Mouse (Mus musculus) gastrocnemius, adult 8-10 months (tissue): ENCODE results near the gene Olfr288. TPM values are rescaled to one million over a fixed set of nuclear protein-coding genes. Genes with fewer than 3 reads are reported as not detected.
A peak's percentile ranks its signal among the peaks of the same experiment; 100 is the strongest.

Experiments used
- DNase-seq, 2 experiments: peaks; one replicate each; pipeline ENCODE4 v3.0.0; 2022; ENCODE audit warnings: low spot score in 2 of 2
- total RNA-seq, 4 experiments: library from RNA; stranded (reverse); gene quantifications; 2 replicates each; pipeline ENCODE4 v1.2.4; 2022

The Olfr288 gene
- total RNA-seq, 4 experiments from 2014 or later, result not detected

DNA sequence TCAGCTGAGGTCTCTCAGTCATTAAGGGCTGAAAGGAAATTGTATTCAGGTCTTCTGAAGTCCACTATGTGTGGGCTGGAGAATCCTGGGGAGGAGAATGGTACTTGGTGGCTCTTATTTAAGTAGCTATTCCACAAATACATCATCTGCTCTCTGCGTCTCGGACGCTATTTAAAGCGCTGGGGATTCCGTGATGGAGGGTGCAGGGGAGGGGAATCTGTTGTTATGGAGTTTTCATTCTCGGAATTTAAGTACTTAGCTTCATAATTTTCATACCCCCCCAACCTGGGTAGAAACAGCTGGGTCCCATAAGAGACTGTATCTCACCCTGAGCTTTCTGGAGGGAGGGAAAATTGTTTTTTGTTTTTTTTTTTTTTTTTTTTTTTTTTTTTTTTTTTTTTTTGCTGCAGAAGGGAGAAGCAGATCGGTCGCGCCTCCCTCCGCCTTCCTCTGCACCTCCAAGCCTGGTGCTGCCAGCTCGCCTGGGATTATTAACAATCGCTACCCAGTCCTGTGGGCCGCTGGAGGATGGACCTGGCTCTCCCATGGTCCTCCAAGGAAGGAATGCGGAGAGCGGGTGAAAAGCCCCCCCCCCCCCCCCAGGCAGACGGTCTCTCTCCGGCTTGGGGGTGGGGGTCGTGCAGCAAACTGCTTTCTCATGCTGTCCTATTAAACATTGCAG lies 28.2 kb downstream of the Olfr288 start, which contains the start of gene Ccdc184:
Gene Ccdc184, plus strand, starts transcription at position 196 of the 682 bp plus-strand sequence.
- DNase-seq, result no peak

DNA sequence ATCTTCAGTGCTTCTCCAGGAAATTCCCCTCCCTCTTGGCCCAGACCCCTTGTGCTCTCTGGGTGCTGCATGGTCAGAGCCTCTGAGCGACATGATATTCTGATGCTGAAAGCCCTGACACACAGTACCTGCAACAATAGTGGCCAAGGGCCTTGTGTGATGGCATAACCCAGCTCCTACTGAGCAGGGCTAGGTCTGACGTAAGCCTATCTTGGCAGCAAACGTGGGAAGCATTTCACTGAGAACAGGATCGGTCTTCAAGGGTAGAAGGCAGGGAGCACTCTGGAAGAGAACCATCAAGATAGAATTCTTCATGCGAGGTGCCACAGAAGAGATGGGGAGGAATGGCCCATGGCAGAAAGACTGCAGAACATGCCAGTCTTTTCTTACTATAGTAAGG lies 29.8 kb downstream of the Olfr288 start, which contains the start of gene Asb8:
Gene Asb8, minus strand, starts transcription at position 101 of the 400 bp plus-strand sequence.
- DNase-seq, result no peak

DNA sequence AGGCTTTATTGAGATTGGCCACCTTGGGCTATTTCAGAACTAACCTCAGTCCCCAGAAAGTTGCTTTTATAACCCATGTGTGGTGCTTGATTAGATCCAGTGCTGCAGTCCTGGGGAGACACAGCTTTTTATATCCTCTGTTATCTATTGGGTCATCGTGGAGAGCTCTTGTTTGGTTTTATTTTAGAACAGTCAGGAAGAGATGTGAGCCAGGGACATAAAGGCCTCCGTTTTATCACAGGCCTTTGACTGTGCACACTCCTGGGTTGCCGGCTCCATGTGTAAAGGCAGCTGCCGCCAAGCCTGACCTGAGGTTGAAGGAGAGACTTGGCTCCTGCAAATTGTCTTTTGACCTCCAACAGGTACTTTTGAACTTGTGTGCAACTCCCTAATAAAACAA lies 32.8 kb downstream of the Olfr288 start:
- DNase-seq, result no peak

DNA sequence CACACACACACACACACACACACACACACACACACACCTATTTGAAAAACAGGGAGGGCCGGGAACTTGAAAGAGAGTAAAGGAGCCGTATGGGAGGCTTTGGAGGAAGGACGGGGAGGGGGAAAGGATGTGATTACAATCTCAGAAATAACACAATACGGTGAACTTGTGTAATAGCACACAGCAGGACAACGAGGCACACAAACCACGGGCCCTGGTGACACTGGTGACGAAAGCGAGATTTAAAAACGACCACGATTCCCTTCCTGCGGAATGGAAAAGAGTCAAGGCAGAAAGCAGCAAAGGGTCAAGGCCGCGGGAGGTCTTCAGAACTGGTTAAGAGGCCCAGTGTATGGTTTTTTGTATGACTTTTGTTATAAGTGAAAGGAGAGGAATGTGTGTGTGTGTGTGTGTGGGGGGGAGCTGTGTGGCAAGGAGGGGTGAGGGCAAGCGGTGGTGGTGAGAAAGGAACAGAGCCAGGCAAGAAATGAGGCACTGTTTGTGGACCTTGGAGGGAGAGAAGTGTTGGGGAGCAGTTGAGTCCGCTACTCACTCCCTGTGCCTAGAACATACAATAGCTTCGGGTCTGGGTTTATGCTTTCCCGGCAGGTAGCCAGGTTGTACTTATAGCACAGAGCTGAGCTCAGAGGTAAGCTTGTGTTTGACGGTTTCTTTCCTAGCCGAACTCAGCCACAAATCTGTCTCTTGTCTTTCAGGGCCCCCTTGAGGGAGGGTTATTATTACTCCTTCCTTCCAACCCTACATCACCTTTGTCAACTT lies 34.1 kb downstream of the Olfr288 start:
- DNase-seq, result no peak

DNA sequence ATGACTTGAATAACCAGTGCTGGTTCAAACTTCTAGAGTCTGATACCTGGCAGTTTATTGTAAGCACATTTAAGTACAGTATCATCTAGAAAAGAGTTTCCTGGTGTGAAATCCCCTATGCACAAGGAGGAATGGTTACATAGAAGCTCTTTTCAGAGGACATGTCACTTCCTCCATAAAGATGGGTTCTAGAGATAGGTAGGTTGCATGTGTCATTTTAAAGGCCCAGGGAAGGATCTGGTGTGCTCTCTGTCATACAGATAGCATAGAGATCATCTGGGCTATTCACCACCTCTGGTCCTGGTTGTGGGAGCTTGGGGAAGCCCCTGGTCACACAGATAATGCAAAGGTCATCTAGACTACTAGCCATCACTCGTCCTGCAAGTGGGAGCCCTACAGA lies 38.1 kb downstream of the Olfr288 start:
- no peak for DNase-seq

DNA sequence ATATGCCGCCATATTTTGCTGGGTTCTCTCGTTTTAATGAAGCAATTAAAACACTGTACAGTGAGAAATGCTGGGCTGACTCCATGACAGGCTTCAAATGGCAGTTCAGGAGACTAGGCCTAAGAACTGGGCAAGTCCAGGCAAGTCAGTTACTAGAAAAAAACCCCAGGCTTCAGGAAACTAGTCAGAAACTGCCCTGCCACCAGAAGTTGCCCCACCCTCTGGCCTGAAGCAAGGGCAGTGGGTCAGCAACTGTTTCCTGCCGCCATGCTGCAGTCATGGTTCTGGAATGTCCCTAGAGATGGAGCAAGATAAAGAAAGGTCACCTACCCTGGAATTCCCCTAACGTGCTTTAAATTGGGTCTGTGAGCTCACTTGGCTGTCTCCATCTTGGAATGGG lies 39.4 kb downstream of the Olfr288 start:
- no peak for DNase-seq

DNA sequence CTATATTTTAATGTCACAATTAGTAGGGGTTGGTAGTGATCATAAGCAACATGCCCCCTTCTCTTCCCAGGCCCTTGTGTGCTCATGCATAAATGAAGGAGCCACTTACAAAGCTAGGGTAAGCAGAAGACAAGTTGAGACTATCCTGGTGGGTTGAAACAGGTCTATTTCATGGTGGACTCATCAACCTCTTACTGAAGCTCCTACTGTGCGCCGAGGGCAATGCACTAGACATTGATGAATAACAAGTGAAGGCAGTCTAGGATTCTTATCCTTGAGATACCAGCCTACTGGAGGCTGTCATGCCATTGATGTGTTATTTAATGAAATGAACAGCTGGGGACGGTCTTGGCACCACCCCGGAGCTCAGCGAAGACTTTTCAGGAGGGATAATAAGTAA lies 40.1 kb downstream of the Olfr288 start:
- DNase-seq, result no peak

DNA sequence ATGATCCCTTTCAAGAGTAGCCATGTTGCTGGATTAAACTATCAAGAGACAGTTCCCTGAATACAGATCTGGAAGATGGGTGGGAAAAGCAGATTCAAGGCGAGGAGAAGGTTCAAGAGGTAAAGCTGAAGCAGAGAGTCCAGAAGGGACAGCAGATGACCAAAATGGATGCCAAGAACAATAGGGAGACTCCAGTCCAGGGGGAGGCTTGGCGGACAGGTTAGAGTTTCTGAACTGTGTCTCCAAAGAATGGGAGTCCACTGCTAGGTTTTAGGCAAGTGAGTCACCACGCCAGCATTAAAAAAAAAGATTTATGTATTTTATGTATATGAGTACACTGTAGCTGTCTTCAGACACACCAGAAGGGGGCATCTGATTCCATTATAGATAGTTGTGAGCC lies 40.7 kb downstream of the Olfr288 start:
- no peak for DNase-seq

DNA sequence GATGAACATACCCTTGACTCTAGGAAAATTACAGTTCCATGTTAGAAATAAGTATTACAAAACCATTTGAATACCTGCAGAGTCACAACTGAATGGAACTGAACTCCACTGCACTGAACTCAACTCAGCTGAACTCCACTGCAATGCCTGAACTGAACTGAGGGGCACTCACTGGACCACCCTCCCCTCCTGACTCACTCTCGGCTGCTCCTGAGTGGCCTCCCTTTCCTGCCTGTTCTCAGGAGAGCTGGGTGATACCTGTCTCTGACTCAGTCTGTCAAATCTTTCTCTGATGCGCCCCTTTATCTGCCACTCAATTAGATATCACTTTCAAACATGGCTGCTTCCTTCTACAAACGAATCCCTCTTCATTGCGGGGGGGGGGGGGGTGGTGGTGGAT lies 41.2 kb downstream of the Olfr288 start:
- no peak for DNase-seq

DNA sequence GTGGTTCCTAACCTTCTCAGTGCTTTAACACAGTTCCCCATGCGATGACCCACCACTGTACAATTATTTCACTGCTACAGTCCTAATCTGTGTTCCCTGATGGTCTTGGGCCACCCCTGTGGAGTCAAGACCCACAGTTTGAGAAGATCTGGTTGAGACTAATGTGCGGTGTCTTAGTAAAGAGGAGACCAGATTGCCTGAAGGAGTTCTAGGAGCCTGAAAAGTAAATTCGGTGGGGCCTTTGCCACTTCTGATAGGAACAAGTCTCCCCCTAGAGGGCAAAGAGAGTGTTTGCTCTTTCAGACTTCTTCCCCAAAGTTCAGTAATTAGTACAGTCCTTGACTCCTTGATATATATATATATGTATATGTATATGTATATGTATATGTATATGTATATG lies 41.7 kb downstream of the Olfr288 start:
- DNase-seq, result no peak

DNA sequence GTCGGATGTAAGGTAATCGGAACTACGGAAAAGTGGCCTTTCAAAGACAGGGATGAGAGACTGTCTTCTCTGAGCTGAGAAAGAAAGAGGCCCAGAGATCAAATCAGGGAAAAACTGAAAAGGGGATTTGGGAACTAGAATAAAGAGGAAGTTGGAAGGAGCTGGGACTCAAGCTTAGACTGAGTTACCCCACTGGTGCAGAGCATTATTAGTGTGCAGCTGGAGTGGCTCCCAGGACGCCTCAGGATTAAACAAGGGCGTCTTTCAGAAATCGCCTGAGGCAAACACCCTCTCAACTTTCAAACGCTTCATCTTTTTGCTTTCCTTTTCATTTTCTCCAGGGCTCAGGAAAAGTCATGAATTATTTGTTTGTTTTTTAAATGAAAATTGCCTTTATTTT lies 42.4 kb downstream of the Olfr288 start:
- no peak for DNase-seq

DNA sequence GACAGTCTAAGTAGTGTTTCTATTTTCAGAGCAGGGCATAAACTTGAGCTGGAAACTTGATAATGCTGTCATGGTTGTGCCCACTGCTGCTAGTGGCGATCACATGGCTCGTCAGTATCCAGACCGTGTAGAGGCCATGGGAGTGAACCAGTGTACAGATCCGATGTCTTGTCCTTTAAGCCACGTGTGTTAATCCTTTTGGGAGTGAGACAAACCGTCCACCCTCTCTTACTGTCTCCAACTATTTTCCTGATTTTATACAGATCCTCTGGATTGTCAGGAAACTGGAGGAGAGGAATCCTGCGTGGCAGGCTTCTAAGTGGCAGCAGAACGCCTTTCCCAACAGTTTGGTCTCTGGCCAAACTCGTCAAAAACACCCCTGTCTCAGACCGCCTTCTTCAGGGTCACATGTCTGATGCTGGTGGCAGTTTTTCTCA lies 46.2 kb downstream of the Olfr288 start:
- peak in 1 of 2 experiments; percentile 73 for DNase-seq

DNA sequence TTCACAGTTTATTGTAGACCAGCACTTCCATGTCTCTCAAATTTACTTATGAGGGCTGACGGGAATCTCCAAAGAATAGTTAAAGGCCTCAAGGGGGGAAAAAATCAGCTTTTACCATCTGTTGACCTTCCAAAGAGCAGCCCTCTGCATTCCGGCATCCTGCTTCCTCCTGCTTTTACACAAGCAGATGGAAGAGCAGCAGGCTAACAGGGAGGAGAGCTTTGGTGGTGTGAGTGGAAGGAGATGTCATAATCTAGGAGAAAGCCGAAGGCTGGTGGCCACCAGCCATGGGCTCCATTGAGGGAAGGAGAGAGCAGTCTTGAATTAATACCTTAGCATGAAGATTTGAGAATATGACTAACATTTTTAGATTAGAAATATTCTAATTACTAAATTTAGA lies 47.0 kb downstream of the Olfr288 start:
- no peak for DNase-seq

DNA sequence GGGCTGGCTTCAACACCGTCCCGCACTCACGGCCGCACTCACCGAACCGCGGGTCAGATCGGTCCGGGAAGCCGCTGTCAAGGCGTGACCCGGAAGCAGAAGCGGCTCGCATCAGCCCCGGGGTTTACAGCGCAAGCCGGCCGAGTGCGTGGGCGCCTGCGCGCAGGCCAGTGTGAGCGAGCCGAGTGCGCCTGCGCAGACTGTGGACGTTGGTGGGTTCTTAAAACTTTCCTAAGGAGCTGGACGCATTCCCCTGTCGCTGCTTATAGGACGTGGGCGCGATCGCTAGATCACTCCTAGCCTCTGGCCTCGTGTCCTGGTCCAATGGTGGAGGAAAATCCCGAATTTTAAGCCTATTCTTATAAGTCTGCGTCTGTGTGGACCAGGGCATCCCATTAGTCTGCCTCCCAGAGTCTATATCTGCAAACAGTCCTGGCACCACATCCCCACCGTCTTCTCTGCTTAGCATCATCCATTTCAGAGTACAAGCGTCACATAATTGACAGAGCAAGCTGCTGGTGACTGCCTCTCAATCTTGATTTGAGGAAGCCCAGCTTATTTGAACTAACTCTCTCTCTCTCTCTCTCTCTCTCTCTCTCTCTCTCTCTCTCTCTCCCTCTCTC lies 49.7 kb downstream of the Olfr288 start:
- DNase-seq, result peak; percentile 87 to 92

DNA sequence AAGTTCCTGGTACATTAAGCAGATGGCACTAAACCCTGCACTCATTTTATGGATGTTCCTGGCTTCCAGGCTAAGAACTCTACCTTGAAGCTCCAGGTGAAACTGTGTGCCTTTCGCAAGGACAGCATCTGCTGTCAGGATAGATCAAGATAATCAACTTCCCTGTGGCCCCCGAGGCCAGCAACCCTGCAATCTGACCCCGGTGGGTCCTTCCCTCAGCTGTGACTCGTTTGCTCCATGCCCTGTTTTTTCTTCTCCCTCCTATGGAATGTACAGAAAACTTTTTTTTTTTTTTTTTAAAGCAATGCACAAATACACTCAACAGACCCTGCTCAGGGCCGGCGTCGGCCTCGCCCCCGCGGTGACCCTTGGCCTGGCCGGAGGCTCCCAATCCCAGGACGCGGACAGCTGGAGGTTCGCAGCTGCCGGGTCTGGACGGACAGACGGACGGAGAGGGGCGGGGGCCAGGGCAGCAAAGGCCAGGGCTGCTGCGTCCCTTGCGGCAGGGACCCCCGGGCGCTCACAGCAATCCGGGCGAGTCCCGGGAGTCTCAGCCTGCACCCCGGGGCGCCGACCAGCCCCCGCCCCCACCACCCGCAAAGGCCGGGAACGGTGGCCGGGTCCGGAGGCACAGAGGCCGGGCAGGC lies 50.4 kb downstream of the Olfr288 start:
- no peak for DNase-seq

DNA sequence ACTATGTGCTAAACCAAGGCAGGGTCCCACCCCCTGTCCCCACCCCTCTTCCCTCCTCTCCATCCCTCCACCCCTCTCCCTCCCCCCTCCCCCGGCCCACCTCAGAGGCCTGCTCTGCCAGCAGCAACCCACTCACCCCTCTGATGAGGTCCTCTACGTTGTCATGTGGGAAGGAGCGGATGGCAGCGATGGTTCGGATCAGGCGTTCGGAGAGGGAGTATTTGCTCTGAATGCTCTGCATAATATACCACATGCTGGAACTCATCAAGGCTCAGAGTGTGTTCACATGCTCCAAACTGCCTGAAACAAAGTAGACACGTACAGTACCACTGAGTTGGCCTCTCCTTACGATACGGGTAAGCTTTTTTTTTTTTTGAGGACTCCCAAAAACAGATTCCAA lies 52.8 kb downstream of the Olfr288 start:
- DNase-seq, result no peak

DNA sequence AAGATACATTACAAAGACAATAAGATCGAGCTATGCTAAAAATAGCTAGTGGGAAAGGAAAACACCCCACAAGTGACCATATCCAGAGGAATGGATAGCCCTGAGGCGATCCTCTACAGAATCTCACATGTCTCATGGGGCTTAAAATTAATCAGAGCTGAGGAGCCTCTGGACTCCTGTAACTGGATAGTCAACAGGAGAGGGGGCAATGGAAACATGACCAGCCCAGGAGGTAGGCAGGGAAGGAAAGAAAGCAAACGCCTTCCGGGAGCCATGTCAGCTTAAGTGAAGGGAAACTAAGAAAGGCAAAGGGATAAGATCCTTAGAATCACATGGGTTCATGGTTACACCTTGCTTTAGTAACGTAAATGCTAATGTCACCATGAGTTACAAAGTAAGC lies 54.5 kb downstream of the Olfr288 start:
- DNase-seq, result no peak

DNA sequence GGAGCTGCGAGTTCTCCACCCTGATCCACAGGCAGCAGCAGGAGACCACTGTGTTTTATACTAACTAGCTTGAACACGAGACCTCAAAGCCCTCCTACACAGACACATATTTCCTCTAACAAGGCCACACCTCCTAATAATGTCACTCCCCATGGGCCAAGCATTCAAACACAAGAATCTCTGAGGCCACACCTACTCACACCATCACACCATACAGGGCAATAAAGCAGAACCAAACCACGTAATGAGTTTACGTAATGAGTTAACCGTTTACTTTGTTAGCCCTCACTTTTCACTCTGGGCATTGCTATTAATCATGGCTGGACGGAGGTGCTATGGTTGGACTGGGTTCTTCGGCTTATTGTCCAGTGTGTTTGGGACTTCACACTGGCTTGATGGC lies 55.6 kb downstream of the Olfr288 start:
- no peak for DNase-seq

DNA sequence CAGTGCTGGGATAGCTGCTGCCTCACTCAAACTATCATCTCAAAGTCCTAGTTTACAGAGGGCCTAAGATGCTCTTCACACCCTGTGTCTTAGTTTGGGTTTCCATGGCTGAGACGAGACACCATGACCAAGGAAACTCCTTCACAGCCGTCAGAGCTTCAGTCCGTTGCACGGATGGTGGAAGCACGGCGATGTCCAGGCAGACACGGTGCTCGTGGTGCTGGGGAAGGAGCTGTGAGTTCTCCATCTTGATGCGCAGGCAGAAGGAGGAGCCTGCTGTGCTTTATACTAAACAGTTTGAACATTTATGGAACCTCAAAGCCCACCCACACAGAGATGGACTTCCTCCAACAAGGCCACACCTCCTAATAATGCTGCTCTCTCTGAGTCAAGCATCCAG lies 58.5 kb downstream of the Olfr288 start:
- DNase-seq, result no peak
